In the genomic region with DNA sequence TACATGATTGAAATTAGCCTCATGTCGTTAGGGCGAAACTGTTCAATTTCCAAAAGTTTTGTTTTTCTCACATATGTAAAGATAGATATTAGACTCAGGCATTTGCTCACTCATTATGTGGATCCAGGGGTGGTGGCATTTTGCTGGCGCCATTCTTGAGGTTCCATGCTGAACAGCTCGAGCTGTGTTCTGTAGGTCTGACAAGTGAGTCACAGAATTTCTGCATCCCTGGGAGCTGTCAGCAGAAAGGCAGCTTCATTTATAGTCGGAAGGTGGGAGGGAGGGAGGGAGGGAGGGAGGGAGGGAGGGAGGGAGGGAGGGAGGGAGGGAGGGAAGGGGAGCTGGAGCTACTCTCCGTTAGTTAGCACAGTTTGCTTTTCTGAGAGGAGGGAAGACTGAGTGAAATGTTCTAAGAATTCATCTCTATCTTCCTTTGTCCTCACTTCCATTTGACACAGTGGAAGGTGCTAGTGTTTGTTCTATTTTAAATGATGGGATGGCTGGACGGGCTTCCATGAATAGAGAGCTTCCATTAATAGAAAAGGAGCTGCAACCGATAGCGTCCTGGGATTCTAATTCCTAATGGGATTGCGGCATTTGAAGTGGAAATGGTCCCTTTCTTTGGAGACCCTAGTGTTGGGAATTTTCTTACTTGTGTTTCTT, we compare ENCODE assay signal across 16 mouse cellular contexts.
DNase-seq lines count a peak whose midpoint lies in the region; ATAC-seq and TF ChIP-seq lines count a peak whose summit lies in the region.
"Had no signal": no experiment of that assay in that cellular context is flagged by ENCODE, and none has a peak within 500 bp of the region (broad histone marks: within the 10 kb centered on the region; RNA-seq: fewer than 3 reads in every experiment).

No protein-coding gene starts in this region.

- no peak overlapping the region for H3K9ac ChIP-seq in forebrain, embryonic 15.5 days (replicated peaks)
- H3K9ac ChIP-seq in heart, embryonic 13.5 days, result 0 out of 2 replicates have a peak overlapping the region, but pooled peaks have one; percentile 28
- H3K9ac ChIP-seq in heart, postnatal 0 days (replicated peaks; ENCODE audit: low read depth, low read length), result no peak overlapping the region
- H3K9ac ChIP-seq: kidney, embryonic 15.5 days; liver, embryonic 14.5 days; midbrain, embryonic 12.5 days; neural tube, embryonic 12.5 days had no signal

- no peaks in the 10 kb centered on the region for H3K36me3 ChIP-seq in forebrain, embryonic 15.5 days
- H3K36me3 ChIP-seq in forebrain, embryonic 10.5 days (replicated peaks), result no peaks in the 10 kb centered on the region
- H3K36me3 ChIP-seq in heart, embryonic 13.5 days, result no peaks in the 10 kb centered on the region
- no peaks in the 10 kb centered on the region for H3K36me3 ChIP-seq in heart, postnatal 0 days (replicated peaks; ENCODE audit: control insufficient read depth, insufficient read depth, low read length)
- H3K36me3 ChIP-seq: kidney, embryonic 15.5 days; midbrain, embryonic 12.5 days; neural tube, embryonic 12.5 days had no signal

- WGBS in forebrain, embryonic 15.5 days, result 37% methylated on average over 9 of the region's 10 CpGs
- 58% methylated on average over 10 of the region's 10 CpGs for WGBS in forebrain, embryonic 10.5 days
- 39% methylated on average over 9 of the region's 10 CpGs for WGBS in heart, embryonic 13.5 days
- WGBS in heart, postnatal 0 days, result 30% methylated on average over 9 of the region's 10 CpGs

- no peaks in the 10 kb centered on the region for H3K27me3 ChIP-seq in forebrain, embryonic 15.5 days
- H3K27me3 ChIP-seq in forebrain, embryonic 10.5 days (ENCODE audit: poor library complexity, severe bottlenecking), result no peaks in the 10 kb centered on the region
- H3K27me3 ChIP-seq in heart, embryonic 13.5 days (replicated peaks), result no peaks in the 10 kb centered on the region
- H3K27me3 ChIP-seq in heart, postnatal 0 days (ENCODE audit: control insufficient read depth, insufficient read depth, low read length), result no peaks in the 10 kb centered on the region
- H3K27me3 ChIP-seq: kidney, embryonic 15.5 days; midbrain, embryonic 12.5 days; neural tube, embryonic 12.5 days had no signal

- no peak overlapping the region for H3K4me3 ChIP-seq in forebrain, embryonic 15.5 days
- no peak overlapping the region for H3K4me3 ChIP-seq in forebrain, embryonic 10.5 days
- H3K4me3 ChIP-seq in heart, embryonic 13.5 days, result no peak overlapping the region
- peak overlapping the region; percentile 13 for H3K4me3 ChIP-seq in heart, postnatal 0 days (ENCODE audit: low read depth, low read length)
- H3K4me3 ChIP-seq: kidney, embryonic 15.5 days; midbrain, embryonic 12.5 days; neural tube, embryonic 12.5 days had no signal

- no peaks in the 10 kb centered on the region for H3K9me3 ChIP-seq in forebrain, embryonic 15.5 days
- H3K9me3 ChIP-seq in forebrain, embryonic 10.5 days, result no peaks in the 10 kb centered on the region
- H3K9me3 ChIP-seq in heart, embryonic 13.5 days, result no peaks in the 10 kb centered on the region
- no peaks in the 10 kb centered on the region for H3K9me3 ChIP-seq in heart, postnatal 0 days (replicated peaks; ENCODE audit: control insufficient read depth, low read length)
- H3K9me3 ChIP-seq: kidney, embryonic 15.5 days; midbrain, embryonic 12.5 days; neural tube, embryonic 12.5 days had no signal

- ATAC-seq in forebrain, embryonic 15.5 days (replicated peaks), result peak; percentile 57; the same call in 1 of the 2 replicates
- ATAC-seq in heart, embryonic 13.5 days (ENCODE audit: extremely low read depth, insufficient number of reproducible peaks, low FRiP score, low TSS enrichment), result peak; percentile 33; the same call in 1 of the 2 replicates
- peak; percentile 63 for ATAC-seq in heart, postnatal 0 days (ENCODE audit: insufficient read depth, low read depth)

- H3K27ac ChIP-seq in forebrain, embryonic 15.5 days (replicated peaks), result no peak overlapping the region
- H3K27ac ChIP-seq in forebrain, embryonic 10.5 days, result no peak overlapping the region
- H3K27ac ChIP-seq in heart, embryonic 13.5 days (replicated peaks), result peak overlapping the region; percentile 81
- H3K27ac ChIP-seq in heart, postnatal 0 days (ENCODE audit: low read depth), result peak overlapping the region; percentile 81
- H3K27ac ChIP-seq: kidney, embryonic 15.5 days; liver, embryonic 14.5 days; midbrain, embryonic 12.5 days; neural tube, embryonic 12.5 days had no signal

- intact Hi-C loops in heart, postnatal 36 days (cut with DNase I), result no loop called here

- no peak overlapping the region for H3K4me2 ChIP-seq in forebrain, embryonic 15.5 days (replicated peaks)
- peak overlapping the region; percentile 49 for H3K4me2 ChIP-seq in heart, embryonic 13.5 days
- peak overlapping the region; percentile 40 for H3K4me2 ChIP-seq in heart, postnatal 0 days (ENCODE audit: low read depth, low read length)
- H3K4me2 ChIP-seq: kidney, embryonic 15.5 days; midbrain, embryonic 12.5 days; neural tube, embryonic 12.5 days had no signal

- DNase-seq in forebrain, embryonic 10.5 days (ENCODE audit: extremely low spot score, low spot score), result no peak
- no peak for DNase-seq in heart, postnatal 36 days
- DNase-seq in 3T3-L1 (ENCODE audit: low read depth, low spot score), result peak; percentile 41
- DNase-seq in heart, postnatal 0 days (ENCODE audit: low spot score), result peak; percentile 78
- DNase-seq in liver, result no peak
- DNase-seq in adrenal gland, postnatal 10 days, result no peak
- DNase-seq: adrenal gland, postnatal 25 days; cerebellum, adult 11 months; gastrocnemius, postnatal 25 days; thymus, postnatal 14 days had no signal

- TF ChIP-seq EP300 in heart, postnatal 0 days (IDR thresholded peaks at IDR 0.05; ENCODE audit: low read depth), result no peak

- H3K4me1 ChIP-seq in forebrain, embryonic 15.5 days, result no peaks in the 10 kb centered on the region
- H3K4me1 ChIP-seq in forebrain, embryonic 10.5 days, result peaks cover 10% of the 10 kb centered on the region; the same call in 1 of the 2 replicates
- peaks cover 62% of the 10 kb centered on the region for H3K4me1 ChIP-seq in heart, embryonic 13.5 days
- H3K4me1 ChIP-seq in heart, postnatal 0 days (ENCODE audit: control insufficient read depth, insufficient read depth), result peaks cover 66% of the 10 kb centered on the region
- H3K4me1 ChIP-seq: midbrain, embryonic 12.5 days; neural tube, embryonic 12.5 days had no signal

- TF ChIP-seq CTCF in heart, postnatal 0 days (IDR thresholded peaks at IDR 0.05; ENCODE audit: low read depth), result no peak

Comparison
In these comparisons a context has a peak if more than half of its experiments do, and no peak if none do; other contexts are left out.
1. DNase-seq: peak in 3T3-L1 (single experiment) and heart, postnatal 0 days (single experiment); none in forebrain, embryonic 10.5 days (single experiment), heart, postnatal 36 days (0 of 2), liver (single experiment) and adrenal gland, postnatal 10 days (single experiment).
2. H3K27ac ChIP-seq: peak in heart, embryonic 13.5 days (single experiment) and heart, postnatal 0 days (single experiment); none in forebrain, embryonic 15.5 days (single experiment) and forebrain, embryonic 10.5 days (single experiment).
3. Peak in every context shown above with its lines, with median percentiles within 50 percentile points of each other: ATAC-seq.